Mouse (Mus musculus) lung, adult 2 months (tissue): Measurements from ENCODE around the gene Map3k4.

Experiments used
- CTCF ChIP-seq: fragments of 200-500 bp; IDR thresholded peaks from 2 replicates; pipeline ENCODE4 v1.5.1; 2011; ENCODE audit warnings: mild to moderate bottlenecking, low read length, control low read depth; ENCODE audit not compliant: insufficient read depth
- POLR2A ChIP-seq: fragments of 200-500 bp; IDR thresholded peaks from 2 replicates; pipeline ENCODE4 v1.6.1; 2011; ENCODE audit warnings: low read depth, mild to moderate bottlenecking, control low read depth, low read length, borderline replicate concordance; ENCODE audit errors: extremely low read depth

GRCm38 (mm10) chr17:12347462-12347861, 28.9 kb upstream of the Map3k4 start:
- TF ChIP-seq CTCF (no peak), POLR2A (no peak)
